Mouse (Mus musculus) NIH3T3 (cell line): Measurements from ENCODE around the gene Taf3.

Source experiments
- DNase-seq: peaks from one replicate; pipeline ENCODE4 v3.0.0-alpha.2; 2012; ENCODE audit warnings: low read depth

Taf3 gene

DNA sequence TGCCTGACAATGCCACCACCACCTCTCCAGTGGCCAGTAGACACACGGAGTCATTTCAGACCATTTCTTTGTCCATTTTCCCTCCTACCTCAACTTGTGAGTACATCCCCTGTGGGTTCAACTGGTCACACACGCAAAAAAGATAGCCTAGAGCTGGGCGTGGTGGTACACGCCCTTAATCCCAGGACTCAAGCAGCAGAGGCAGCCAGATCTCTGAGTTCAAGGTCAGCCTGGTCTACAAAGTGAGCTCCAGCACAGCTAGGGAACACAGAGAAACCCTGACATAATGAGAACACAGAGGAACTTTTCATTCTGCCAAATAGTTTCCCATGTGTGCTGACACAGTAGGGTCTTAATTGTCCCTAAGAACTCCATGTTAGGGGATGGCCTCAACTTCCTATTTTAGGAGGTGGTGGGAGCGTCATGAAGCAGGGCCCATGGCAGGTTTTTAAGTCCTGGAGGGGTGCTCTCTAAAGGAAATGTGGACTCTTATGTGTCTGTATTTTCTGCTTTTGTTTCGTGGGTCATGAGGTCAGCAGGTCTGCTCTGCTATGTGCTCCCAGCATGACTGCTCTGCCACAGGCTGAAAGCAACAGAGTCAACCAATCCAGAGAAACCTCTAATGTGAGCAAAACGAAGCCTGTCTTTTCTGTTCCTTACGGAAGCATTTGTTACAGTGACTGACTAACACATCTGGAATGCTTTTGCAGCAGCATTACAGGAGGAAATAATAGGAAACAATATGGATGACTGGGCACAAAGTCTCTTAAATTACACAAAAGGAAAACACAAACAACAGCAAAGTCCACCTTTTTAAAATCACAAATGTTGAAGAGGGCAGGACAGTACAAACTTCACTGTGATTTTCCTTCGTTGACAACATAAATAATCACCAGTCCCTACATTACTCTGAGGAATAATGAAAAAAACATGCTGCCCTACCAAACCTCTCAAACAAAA is 92.5 kb downstream of the Taf3 start:
- peak; percentile 70 for DNase-seq

DNA sequence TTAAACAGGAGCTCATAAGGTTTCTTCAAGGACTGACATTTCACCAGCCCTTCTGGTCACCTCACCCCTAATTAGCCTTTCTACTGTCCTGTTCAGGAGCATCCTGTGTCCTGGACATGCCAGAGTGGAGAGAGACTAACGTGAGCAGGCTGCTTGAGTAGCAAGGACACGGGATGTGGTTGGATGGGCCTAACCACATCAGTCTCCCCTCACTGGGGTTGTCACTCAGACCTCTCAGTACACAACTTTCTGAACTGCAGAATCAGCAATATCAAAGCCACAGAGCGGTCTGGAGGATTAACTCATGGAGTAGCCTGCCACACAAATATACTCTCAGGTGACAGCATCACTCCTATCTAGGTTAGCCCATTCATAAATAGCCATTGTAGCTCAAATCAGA is 101.7 kb downstream of the Taf3 start:
- DNase-seq = no peak

DNA sequence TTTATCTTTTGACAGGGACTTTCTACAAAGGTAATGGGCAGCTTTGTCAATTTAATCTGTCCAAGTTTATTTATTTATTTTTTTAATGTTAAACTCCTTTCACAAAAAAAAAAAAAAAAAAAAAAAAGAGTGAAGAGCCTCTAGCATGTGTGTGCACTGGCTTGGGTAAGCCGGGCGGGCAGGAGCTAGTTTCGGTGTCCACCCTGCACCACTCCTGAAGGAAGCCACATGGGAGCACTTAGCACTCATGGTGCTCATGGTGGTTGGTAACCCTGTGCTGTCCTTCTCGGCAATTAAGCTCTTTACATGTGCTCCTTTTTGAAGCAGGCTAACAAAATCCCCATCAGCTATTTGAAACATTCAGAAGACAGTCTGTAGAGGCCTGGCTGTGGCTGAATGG is 102.8 kb downstream of the Taf3 start:
- no peak for DNase-seq

DNA sequence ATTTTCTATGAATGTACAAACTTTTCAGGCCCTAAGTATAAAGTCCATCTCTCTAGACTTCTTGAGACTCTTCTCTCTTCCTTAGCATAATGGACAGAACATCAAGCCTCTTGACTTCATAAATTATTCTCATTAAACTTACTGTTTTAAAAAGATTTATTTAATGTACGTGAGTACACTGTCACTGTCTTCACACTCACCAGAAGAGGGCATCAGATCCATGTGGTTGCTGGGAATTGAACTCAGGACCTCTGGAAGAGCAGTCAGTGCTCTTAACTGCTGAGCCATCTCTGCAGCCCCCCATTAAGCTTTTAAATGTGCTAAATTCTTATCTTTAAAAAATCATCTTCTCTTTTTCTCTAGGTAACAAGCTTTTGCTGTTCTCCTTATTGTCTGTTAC is 105.4 kb downstream of the Taf3 start:
- DNase-seq = no peak

GRCm38 (mm10) chr2:9939250-9939649 is 109.1 kb downstream of the Taf3 start:
- peak; percentile 46 for DNase-seq

DNA sequence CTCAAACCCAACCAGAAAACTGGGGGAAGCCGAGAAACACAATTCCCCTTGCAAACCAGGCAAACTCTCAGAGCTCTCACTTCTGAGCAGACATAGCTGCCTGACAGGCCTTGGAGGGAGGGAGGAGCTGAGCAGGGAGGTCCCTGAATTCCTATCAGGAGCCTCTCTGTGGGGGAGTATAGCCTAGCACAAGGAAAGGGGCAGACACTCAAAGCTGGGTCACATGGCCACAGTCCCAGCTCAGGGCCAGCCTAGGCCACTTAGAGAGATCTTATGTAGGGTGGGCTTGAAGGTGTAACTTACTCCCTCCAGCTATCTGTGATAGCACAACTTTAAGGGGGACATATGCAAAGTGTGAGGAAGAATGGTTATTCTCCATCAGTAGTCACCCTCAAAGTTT is 112.4 kb downstream of the Taf3 start:
- DNase-seq = no peak

GRCm38 (mm10) chr2:9926905-9927283 is 121.5 kb downstream of the Taf3 start:
- no peak for DNase-seq

DNA sequence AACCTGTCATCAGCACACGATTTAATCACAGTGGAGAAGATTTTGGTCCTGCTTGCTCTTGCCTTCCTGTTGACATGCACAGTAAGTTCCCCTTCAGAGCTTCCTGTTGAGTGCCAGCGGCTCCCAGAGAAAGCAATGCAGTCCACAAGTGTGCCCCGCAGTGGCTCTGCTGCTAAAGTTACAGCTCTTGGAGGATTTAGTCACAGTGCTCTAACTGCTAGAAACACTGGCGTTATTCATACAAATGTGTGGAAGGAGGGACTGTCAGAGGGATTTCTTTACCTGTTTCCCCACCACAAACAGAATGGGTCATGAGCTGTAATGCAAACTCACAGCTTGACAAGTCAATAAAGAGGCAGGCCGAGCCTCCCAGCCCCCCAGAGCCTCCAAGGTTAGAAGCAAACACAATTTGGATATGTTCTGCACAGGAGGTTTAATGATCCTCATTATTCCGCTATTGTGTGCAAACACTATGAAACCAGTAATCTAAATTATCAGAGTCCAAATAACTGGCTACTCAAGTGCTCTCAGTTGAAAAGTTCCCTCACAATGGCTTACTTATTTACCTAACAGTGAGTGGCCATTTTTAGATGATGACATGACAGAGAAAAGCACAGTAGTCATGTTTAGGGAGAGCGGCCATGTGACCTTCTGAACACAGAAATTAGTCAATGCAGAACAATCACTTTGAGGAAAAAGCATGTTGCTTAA is 122.0 kb downstream of the Taf3 start:
- DNase-seq = no peak

- no peak for DNase-seq
These were observed 129.5 kb downstream of the Taf3 start for GRCm38 (mm10) chr2:9918691-9919471.

- DNase-seq = no peak
These were observed 130.8 kb downstream of the Taf3 start for GRCm38 (mm10) chr2:9917602-9918001.

DNA sequence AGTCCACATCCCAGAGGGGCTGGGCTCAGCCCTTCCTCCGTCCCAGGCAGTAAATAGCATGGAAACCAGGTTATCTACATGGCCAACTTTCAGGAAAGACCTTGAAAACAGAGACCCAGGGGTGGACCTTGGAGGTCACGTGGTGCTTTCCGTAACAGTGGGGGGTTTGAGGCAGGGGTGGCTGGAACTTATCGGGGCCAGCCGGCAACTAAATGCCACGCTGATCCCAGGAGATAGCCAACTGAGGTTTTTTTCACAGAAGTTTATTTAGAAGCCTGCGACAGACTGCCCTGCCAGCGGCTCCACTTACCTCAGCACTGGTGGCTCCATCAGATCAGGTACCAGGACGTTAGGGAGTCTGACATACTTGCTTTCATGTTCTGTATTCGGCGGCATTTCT is 142.4 kb downstream of the Taf3 start:
- DNase-seq = no peak

- peak; percentile 61 for DNase-seq
These were observed 144.4 kb downstream of the Taf3 start for GRCm38 (mm10) chr2:9903854-9904560.

DNA sequence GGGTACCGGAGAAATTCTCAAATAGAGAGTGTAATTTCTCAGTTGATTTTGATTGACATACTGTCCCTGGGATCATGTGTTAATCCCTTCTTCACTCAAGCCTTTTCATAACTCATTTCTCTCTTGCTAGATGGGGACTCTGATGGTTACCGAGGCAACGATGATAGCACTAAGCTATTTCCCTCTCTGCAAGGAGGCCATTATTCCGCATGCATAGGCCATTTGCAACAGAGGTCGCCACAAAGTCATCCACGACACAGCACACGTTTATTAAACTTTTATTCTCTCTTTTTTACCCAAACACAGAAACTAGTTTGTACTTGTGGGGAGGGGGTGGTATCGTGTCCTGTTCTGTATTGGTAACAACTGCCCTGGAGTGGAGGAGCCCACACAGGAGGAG is 150.6 kb downstream of the Taf3 start:
- DNase-seq = no peak

DNA sequence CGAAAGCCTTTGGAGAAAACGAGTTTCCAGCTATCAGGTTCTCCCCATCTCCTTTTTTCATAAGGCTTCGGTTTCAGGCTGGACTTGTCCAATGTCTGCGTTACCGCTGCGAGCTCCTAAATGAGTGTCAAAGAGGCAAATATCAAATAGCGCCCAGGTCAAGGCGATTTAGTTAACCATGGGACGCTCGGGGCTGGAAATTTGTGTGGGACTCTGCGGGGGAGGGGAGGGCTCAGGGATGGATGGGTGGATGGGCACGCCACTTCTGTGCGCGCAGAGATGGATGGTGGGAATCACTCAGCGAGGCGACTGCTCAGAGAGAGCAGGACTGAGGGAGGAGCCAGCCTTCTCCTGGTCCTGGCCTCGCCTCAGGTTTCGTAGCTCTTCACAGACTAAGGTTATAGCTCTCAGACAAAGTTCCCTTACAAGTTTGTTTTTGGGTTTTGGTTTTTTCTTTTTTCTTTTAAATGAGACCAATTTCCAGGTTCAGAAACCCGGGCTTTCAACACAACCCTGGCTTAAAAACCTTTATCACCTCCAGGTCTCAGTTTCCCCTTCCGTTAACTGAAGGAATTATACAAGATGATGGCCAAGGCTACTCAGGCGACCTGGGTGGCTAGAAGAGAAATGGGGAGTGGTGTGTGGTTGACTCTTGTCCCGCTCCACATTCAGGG is 152.2 kb downstream of the Taf3 start:
- no peak for DNase-seq

DNA sequence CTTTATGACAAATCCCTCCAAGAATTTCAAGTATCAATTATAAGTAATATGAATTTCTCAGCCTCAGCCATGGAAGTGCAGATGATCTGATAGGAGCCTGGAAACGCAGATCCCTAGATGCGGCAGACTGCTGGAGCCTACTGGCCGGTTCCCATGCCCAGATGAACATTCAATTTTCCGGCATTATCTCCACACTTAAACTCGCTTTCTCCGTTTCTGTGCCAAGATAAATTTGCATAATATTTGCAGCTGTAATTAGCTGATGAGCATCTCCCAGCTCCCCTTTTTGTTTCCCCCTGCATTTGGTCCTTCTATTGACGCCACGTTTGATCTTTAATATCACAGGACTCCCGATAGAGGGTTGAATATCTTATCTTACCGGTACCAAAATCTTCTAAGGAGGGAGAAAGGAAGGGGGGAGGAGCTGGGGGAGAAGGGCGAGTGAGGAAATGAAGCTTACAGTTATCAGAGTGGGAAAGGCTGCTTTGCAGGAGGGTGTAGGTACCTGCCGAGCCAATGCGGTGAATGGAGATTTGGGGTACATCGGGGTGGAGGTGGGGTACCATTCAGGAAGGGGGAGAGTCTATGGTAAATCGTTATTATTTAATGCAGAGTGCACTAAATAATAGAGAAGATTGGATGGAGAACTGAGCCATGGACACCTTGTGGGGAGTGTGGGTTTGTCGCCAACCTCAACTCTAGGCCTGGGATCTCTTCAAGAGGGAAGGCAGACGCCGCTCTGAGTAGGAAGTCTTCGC is 153.4 kb downstream of the Taf3 start:
- no peak for DNase-seq

DNA sequence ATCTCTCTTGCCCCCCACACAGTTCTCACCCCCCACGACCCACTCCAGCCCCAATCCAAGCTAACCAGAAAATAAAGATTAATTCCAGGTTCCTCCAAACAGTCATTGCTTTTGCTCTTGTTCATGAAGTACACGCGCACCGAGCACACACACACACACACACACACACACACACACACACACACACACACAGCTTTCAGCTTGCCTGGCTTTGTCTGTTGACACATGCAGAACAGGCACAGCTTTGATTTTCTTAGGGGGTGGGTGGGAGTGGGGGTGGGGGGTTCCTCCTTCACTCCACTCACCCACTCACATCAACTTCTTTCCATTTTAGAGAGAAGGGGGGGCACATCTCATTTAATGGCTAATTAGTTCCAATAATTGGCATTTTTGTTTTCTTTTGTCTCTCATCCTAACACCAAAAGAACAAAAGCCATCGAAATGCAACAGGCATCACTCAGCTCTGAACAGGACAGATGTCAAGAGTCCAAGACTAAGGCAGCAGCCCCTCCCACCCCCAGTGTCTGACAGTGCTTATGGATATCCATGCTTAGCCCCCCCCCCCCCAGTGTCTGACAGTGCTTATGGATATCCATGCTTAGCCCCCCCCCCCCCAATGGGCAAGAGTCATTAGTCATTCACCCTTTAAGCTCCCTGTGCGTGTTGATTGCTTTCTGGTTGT is 155.0 kb downstream of the Taf3 start:
- DNase-seq = no peak

- no peak for DNase-seq
These were observed 155.9 kb downstream of the Taf3 start for GRCm38 (mm10) chr2:9892541-9892940.

GRCm38 (mm10) chr2:9890906-9891305 is 157.5 kb downstream of the Taf3 start:
- DNase-seq = no peak

GRCm38 (mm10) chr2:9890251-9890650 is 158.1 kb downstream of the Taf3 start:
- DNase-seq = no peak

GRCm38 (mm10) chr2:9889651-9890183 is 158.7 kb downstream of the Taf3 start, which contains the start of gene Gata3:
Gata3 (minus strand) TSS chr2:9890034.
- DNase-seq = no peak
